Mouse (Mus musculus): Measurements from ENCODE around the gene Faf2.

- TF ChIP-seq CTCF (IDR thresholded peaks at IDR 0.05; ENCODE audit: extremely low read depth, insufficient read length, insufficient replicate concordance, low read depth, low read length) (no peak), POLR2A (IDR thresholded peaks at IDR 0.05; ENCODE audit: low read depth, low read length) (no peak)
These were observed 58.7 kb downstream of the Faf2 start for GRCm38 (mm10) chr13:54680184-54680853.
